Mouse (Mus musculus) lung, embryonic 16.5 days (tissue): ENCODE measurements around the gene Nek11. TPM values are rescaled to one million over a fixed set of nuclear protein-coding genes. Genes with fewer than 3 reads are reported as not detected.

Experiments
- ATAC-seq: fragments of 200-750 bp; cut with Nextera tagmentation; 2 replicates; pipeline ENCODE4 v1.8.0; 2017; ENCODE audit warnings: low read depth, mild to moderate bottlenecking, moderate library complexity
- H3K27ac ChIP-seq: fragments of 300-500 bp; sonication (generic); 2 replicates; pipeline ENCODE4 v1.5.1; 2014; ENCODE audit warnings: mild to moderate bottlenecking, control low read depth, low read length
- H3K27me3 ChIP-seq: fragments of 300-500 bp; sonication (generic); 2 replicates; pipeline ENCODE4 v1.6.1; 2014; ENCODE audit warnings: low read depth, low read length, mixed read lengths; ENCODE audit not compliant: control insufficient read depth, insufficient read depth
- H3K36me3 ChIP-seq: fragments of 300-500 bp; sonication (generic); 2 replicates; pipeline ENCODE4 v1.6.1; 2014; ENCODE audit warnings: low read length; ENCODE audit not compliant: control insufficient read depth, insufficient read depth
- H3K4me1 ChIP-seq: fragments of 300-500 bp; sonication (generic); replicated peaks from 2 replicates; pipeline ENCODE4 v1.6.1; 2014; ENCODE audit warnings: low read length, mixed read lengths; ENCODE audit not compliant: control insufficient read depth, insufficient read depth
- H3K4me2 ChIP-seq: fragments of 300-500 bp; sonication (generic); 2 replicates; pipeline ENCODE4 v1.6.1; 2014; ENCODE audit warnings: low read depth, low read length, control low read depth
- H3K4me3 ChIP-seq: fragments of 300-500 bp; sonication (generic); 2 replicates; pipeline ENCODE4 v1.5.1; 2014; ENCODE audit warnings: mild to moderate bottlenecking, low read length, control low read depth
- H3K9ac ChIP-seq: fragments of 300-500 bp; sonication (generic); 2 replicates; pipeline ENCODE4 v1.6.1; 2014; ENCODE audit warnings: low read length, control low read depth
- H3K9me3 ChIP-seq: fragments of 300-500 bp; sonication (generic); 2 replicates; pipeline ENCODE4 v1.6.1; 2016; ENCODE audit warnings: low read length; ENCODE audit not compliant: control insufficient read depth
- WGBS: fragments of 180-500 bp; shearing (Covaris S2); extraction: QIAGEN DNeasy Blood & Tissue Kit; methylation state at CpG from one replicate; pipeline ENCODE4 v1.1.7; 2014; 5-methylcytosine and 5-hydroxymethylcytosine counted together
- polyA plus RNA-seq: library from polyadenylated mRNA; unstranded; fragments of >200 nt; fragmentation: Nextera tagmentation; extraction: Ambion mirVana; gene quantifications from 2 replicates; pipeline ENCODE4 v1.2.1, GENCODE M21; 2015

The Nek11 gene
- polyA plus RNA-seq, 1 experiment from 2014 or later = 2.1 TPM

DNA sequence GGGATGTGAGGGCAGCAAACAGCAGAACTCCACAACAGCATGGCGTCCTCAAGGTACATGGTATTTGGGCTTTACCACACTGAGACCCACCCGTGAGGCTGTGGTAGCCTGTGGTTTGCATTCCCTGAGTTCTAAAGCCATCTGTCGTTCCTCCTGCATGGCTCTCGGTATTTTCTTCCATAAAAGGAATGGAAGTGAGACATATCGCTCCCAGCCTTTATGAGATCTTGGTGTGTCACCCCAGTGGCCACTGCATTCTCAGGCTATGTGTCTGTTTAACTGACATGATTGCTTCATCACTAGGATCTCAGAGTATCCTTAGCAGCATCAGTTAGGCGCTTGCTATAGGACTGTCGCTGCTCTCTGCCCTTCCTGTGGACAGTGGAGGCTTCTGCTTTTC is 18.9 kb downstream of the Nek11 start:
- H3K27me3 ChIP-seq = no peaks in the 10 kb centered on the region
- ATAC-seq = no peak
- H3K4me2 ChIP-seq = no peak overlapping the region
- H3K27ac ChIP-seq = no peak overlapping the region
- H3K4me3 ChIP-seq = no peak overlapping the region
- no peaks in the 10 kb centered on the region for H3K36me3 ChIP-seq
- H3K9me3 ChIP-seq = no peaks in the 10 kb centered on the region
- H3K9ac ChIP-seq = no peak overlapping the region
- H3K4me1 ChIP-seq = no peaks in the 10 kb centered on the region
- 64% methylated on average over 7 of the region's 7 CpGs for WGBS

DNA sequence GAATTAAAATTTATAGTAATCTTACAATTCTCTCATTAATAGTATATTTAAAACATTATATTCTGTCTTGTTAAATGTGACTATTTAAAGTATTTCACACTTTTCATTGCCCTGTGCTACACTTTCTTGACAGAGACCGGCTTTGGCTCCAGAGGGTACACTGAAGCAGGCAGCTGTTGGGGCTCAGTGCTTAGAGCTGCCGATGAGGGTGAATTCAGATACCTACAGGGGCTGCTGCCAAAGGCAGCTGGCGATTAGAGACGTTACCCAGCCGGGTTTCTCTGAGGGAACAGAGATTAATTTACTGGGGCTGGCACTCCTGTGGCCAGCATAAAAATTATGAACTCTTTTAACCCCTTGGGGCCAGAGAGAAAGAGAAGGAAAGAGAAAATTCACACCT is 21.0 kb downstream of the Nek11 start:
- H3K36me3 ChIP-seq = no peaks in the 10 kb centered on the region
- ATAC-seq = no peak
- WGBS = 49% methylated on average over 5 of the region's 5 CpGs
- H3K9ac ChIP-seq = no peak overlapping the region
- H3K27ac ChIP-seq = no peak overlapping the region
- H3K4me2 ChIP-seq = no peak overlapping the region
- no peaks in the 10 kb centered on the region for H3K4me1 ChIP-seq
- no peaks in the 10 kb centered on the region for H3K27me3 ChIP-seq
- no peaks in the 10 kb centered on the region for H3K9me3 ChIP-seq
- no peak overlapping the region for H3K4me3 ChIP-seq

DNA sequence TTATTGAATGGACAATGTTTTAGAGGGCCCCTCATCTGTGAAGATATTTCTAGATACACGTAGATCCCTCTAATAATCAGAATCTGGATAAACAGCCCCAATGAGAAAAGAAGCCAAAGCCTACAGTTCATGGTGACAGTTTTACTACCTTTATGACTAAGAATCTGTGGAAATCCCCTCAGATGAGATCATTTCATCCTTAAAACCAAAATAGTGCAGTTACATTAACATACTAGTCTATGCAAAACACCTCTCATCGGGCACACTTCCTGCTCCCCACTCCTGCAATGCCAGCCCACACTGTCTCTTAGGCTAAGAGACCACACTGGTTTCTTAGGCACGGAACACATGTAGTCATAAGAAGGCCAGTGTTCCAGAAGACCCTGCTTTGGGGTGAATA is 26.7 kb downstream of the Nek11 start:
- H3K27me3 ChIP-seq = no peaks in the 10 kb centered on the region
- no peak for ATAC-seq
- no peak overlapping the region for H3K9ac ChIP-seq
- H3K4me1 ChIP-seq = no peaks in the 10 kb centered on the region
- no peaks in the 10 kb centered on the region for H3K9me3 ChIP-seq
- no peak overlapping the region for H3K27ac ChIP-seq
- H3K4me3 ChIP-seq = no peak overlapping the region
- no peak overlapping the region for H3K4me2 ChIP-seq
- H3K36me3 ChIP-seq = no peaks in the 10 kb centered on the region
- WGBS = 74% methylated on average over 3 of the region's 3 CpGs

DNA sequence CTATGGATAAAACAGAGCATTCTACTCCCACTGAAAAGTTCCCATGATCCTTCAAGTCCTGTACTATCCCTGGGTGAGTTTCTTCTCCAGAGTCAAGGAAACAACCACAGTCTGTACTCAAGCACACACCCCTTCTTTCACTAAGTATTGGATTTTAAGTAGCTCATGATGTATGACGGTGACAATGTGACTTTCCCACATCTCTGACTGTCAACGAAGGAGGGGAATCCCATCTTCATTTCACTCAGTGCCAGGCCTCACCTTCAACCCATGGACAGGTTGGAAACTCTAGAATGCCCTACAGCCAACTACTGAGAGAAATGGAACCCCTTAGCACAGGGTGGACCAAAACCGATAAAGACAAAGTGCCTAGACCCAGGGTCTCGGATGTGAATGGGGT is 29.1 kb downstream of the Nek11 start:
- Histone ChIP-seq H3K36me3 (no peaks in the 10 kb centered on the region), H3K9me3 (no peaks in the 10 kb centered on the region), H3K4me2 (no peak overlapping the region), H3K27ac (no peak overlapping the region), H3K27me3 (no peaks in the 10 kb centered on the region), H3K4me3 (no peak overlapping the region), H3K9ac (no peak overlapping the region), H3K4me1 (no peaks in the 10 kb centered on the region)
- no peak for ATAC-seq
- 93% methylated on average over 4 of the region's 4 CpGs for WGBS

DNA sequence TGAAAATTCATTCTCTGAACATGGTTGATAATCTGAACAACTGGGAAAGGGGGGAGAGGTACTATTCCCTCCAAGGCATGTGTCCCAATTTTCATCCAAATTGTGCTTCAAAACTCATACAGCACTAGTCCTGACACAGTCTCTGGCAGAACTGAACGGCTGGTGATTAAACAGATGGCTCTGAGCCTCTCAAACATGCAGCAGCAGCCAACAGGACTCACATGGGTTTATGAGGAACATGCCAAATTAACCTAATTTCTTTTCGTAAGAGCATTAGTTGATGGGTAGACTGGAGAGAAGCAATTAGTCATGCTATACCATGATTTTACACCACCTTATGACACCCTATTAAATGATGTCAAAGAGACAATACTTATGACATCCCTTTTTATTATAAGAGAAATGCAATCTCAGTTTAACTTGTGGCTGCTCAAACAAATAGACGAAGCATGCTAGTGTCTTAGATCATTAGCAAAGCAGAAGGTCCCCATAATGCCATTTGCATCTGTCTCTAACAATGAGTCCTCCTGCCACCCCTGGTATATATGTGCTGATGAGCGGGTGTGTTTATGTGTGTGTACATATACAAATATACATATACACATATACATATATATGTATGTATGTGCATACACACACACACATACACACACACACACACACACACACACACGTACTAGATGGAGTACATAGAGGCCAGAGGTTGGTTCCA is 31.6 kb downstream of the Nek11 start:
- Histone ChIP-seq H3K9ac (no peak overlapping the region), H3K9me3 (no peaks in the 10 kb centered on the region), H3K4me1 (no peaks in the 10 kb centered on the region), H3K4me2 (no peak overlapping the region), H3K4me3 (no peak overlapping the region), H3K36me3 (no peaks in the 10 kb centered on the region), H3K27me3 (no peaks in the 10 kb centered on the region), H3K27ac (no peak overlapping the region)
- 73% methylated on average over 5 of the region's 5 CpGs for WGBS
- no peak for ATAC-seq

DNA sequence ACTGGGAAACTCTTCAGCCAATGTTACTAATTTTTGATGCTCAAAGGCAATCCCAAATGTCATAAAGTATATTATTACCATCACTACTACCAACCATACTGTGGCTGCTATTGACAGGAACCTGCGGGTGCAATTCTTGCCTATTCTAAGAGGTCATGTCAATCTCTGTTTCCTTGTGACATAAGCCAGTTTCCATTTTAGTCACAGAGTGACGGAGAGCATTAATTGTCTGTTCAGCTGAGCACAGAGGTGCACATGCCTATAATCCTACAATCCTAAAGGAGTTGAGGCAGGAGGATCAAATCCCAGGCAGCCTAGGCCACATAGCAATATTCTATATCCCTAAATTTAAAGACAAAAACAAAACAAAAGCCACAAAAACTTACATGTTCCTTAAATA is 33.1 kb downstream of the Nek11 start:
- Histone ChIP-seq H3K36me3 (no peaks in the 10 kb centered on the region), H3K9me3 (no peaks in the 10 kb centered on the region), H3K4me2 (no peak overlapping the region), H3K27me3 (no peaks in the 10 kb centered on the region), H3K4me3 (no peak overlapping the region), H3K4me1 (no peaks in the 10 kb centered on the region), H3K9ac (no peak overlapping the region), H3K27ac (no peak overlapping the region)
- 76% methylated on average over 2 of the region's 2 CpGs for WGBS
- no peak for ATAC-seq

DNA sequence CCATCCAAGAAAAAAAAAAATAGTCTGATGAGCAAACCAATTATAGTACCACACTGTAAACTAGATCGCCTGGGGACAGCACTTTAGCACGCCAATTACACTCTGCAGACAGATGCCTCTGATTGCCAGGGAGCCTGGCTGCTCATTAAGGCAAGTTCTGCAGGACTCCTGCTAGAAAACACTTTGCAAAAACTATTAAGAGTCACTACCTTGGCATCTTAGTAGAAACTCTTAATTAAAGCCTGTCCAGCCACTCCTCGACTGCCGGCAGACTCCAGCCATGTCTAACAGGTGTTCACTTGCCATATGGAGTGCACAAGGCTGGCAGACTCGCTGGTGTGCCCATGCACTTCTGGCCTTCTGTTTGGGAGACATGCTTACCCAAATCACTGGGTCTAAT is 46.3 kb downstream of the Nek11 start:
- Histone ChIP-seq H3K4me2 (no peak overlapping the region), H3K36me3 (no peaks in the 10 kb centered on the region), H3K27ac (no peak overlapping the region), H3K9ac (no peak overlapping the region), H3K9me3 (no peaks in the 10 kb centered on the region), H3K27me3 (no peaks in the 10 kb centered on the region), H3K4me3 (no peak overlapping the region), H3K4me1 (no peaks in the 10 kb centered on the region)
- no peak for ATAC-seq
- 69% methylated on average over 5 of the region's 5 CpGs for WGBS

DNA sequence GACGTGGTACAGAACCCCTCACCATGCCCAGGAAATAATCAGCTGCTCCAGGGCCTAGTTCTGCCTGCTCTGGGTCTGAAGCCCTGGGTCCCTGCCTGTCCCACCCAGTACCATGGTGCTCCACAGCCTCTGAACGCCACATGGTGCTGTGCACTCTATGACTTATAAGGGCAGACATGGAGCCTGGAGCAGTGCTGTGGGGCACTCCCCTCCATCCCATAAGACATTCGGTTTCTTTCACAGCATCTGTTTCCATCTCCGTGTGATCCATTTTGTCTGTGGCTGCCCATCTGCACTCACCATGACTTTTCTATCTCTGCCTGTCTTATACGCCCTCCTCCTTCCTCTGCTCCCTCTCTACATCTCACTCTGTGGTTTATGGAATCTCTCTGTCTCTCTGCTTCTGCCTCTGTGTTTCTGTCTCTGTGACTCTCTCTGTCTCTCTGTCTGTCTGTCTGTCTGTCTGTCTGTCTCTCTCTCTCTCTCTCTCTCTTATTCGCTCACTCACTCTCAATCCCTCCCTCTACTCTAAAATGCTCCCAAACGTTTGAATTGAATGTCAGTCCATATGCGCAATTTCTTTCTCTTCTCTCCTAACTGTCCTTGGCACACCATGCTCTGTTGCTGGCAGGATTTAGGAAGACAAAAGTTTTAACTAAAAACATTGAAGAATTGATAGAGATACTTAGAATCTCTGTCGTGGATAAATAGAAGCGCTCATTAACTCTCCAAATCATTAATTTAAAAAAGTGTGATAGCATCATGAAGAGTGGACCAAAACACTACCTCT is 46.9 kb downstream of the Nek11 start:
- Histone ChIP-seq H3K4me1 (no peaks in the 10 kb centered on the region), H3K9ac (no peak overlapping the region), H3K4me2 (no peak overlapping the region), H3K9me3 (no peaks in the 10 kb centered on the region; the same call in 1 of the 2 replicates), H3K36me3 (no peaks in the 10 kb centered on the region), H3K27ac (no peak overlapping the region), H3K4me3 (no peak overlapping the region), H3K27me3 (no peaks in the 10 kb centered on the region)
- 71% methylated on average over 10 of the region's 10 CpGs for WGBS
- no peak for ATAC-seq

DNA sequence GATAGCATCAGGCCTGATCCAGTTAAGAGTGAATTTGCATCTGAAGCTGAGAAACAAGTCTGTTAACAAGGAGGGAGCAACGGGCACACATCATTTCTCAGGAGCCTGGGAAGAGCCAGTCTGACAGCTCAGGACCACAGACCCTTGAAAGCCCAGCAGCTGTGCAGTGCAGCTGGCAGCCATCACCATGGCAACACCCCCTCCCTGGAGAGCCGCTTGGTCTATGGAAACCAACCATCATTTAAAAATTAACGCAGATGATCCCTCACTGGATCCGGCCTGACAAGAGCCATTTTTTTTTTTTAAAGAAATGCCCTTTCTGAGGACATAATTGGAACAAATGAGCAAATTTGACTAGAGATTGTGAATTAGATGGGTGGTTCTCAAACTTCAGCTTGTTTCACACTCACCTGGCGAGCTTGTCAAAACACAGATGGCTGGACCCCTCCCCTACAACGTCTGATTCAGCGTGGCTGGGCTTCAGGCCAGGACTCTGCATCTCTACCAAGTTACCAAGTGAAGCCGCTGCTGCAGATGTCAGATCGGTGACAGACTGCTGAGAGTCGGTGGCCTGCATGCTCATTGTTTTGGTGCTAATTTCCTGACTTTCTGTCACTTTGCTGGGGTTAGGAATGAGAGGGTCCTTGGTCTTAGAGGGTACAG is 52.2 kb downstream of the Nek11 start:
- H3K27me3 ChIP-seq = no peaks in the 10 kb centered on the region
- ATAC-seq = no peak
- H3K4me2 ChIP-seq = no peak overlapping the region
- H3K27ac ChIP-seq = no peak overlapping the region
- no peaks in the 10 kb centered on the region; the same call in 1 of the 2 replicates for H3K9me3 ChIP-seq
- no peak overlapping the region for H3K9ac ChIP-seq
- H3K4me1 ChIP-seq = no peaks in the 10 kb centered on the region
- no peaks in the 10 kb centered on the region for H3K36me3 ChIP-seq
- WGBS = 43% methylated on average over 10 of the region's 10 CpGs
- no peak overlapping the region for H3K4me3 ChIP-seq
